ENCODE assay signal across 24 mouse cellular contexts in genomic region chr12:24944597-24944996, GRCm38 (mm10).
"Had no signal": no experiment of that assay in that cellular context is flagged by ENCODE, and none has a peak within 500 bp of the region (broad histone marks: within the 10 kb centered on the region; RNA-seq: fewer than 3 reads in every experiment).

No protein-coding gene starts in this region.

- H3K36me3 ChIP-seq: liver, embryonic 12.5 days had no signal

- H3K4me3 ChIP-seq: forebrain, embryonic 15.5 days; hindbrain, embryonic 13.5 days; hindbrain, embryonic 15.5 days; kidney, embryonic 15.5 days; limb, embryonic 13.5 days; limb, embryonic 15.5 days; liver, embryonic 12.5 days had no signal

- H3K4me1 ChIP-seq: forebrain, embryonic 15.5 days; hindbrain, embryonic 13.5 days; hindbrain, embryonic 15.5 days; limb, embryonic 13.5 days; limb, embryonic 15.5 days had no signal

- ATAC-seq: forebrain, embryonic 15.5 days; forebrain, postnatal 0 days; hindbrain, postnatal 0 days; intestine, embryonic 16.5 days; liver, embryonic 12.5 days had no signal

- H3K27ac ChIP-seq: forebrain, embryonic 15.5 days; hindbrain, embryonic 13.5 days; hindbrain, embryonic 15.5 days; hindbrain, postnatal 0 days; kidney, embryonic 15.5 days; kidney, postnatal 0 days; limb, embryonic 13.5 days; limb, embryonic 15.5 days; liver, embryonic 12.5 days; liver, embryonic 14.5 days had no signal

- H3K4me2 ChIP-seq: forebrain, embryonic 15.5 days; hindbrain, embryonic 13.5 days; hindbrain, embryonic 15.5 days; kidney, embryonic 15.5 days; limb, embryonic 13.5 days; limb, embryonic 15.5 days; liver, embryonic 12.5 days had no signal

- H3K9me3 ChIP-seq: forebrain, embryonic 15.5 days; hindbrain, embryonic 13.5 days; hindbrain, embryonic 15.5 days; kidney, embryonic 15.5 days; limb, embryonic 13.5 days; limb, embryonic 15.5 days; liver, embryonic 12.5 days had no signal

- H3K27me3 ChIP-seq: forebrain, embryonic 15.5 days; hindbrain, embryonic 13.5 days; hindbrain, embryonic 15.5 days; kidney, embryonic 15.5 days; limb, embryonic 13.5 days; limb, embryonic 15.5 days; liver, embryonic 12.5 days had no signal

- DNase-seq: forebrain, postnatal 0 days; gastrocnemius, postnatal 14 days; gastrocnemius, postnatal 36 days; heart, adult 18-20 months; kidney, adult 11 months; kidney, adult 2 months; kidney, adult 9 months; kidney, postnatal 14 days; kidney, postnatal 36 days; layer of hippocampus, adult 9-11 months; layer of hippocampus, postnatal 36 days; left cerebral cortex, postnatal 4 days; lung, adult 18-20 months had no signal

- H3K9ac ChIP-seq: forebrain, embryonic 15.5 days; forebrain, postnatal 0 days; hindbrain, embryonic 13.5 days; hindbrain, embryonic 15.5 days; kidney, embryonic 15.5 days; limb, embryonic 13.5 days; limb, embryonic 15.5 days; liver, embryonic 12.5 days; liver, embryonic 14.5 days had no signal
